Mouse (Mus musculus) central nervous system, embryonic 11.5 days (tissue): Measurements from ENCODE around the gene Pim1. TPM values are rescaled to one million over a fixed set of nuclear protein-coding genes. Genes with fewer than 3 reads are reported as not detected.

Experiments used
- polyA plus RNA-seq: library from polyadenylated mRNA; depleted of rRNA; stranded (reverse); fragments of >200 nt; gene quantifications from 2 replicates; pipeline ENCODE4 v1.2.3, GENCODE M21; 2012; rRNA removed

The Pim1 gene
- polyA plus RNA-seq = 25.9 and 26.0 TPM in 2 replicates

DNA sequence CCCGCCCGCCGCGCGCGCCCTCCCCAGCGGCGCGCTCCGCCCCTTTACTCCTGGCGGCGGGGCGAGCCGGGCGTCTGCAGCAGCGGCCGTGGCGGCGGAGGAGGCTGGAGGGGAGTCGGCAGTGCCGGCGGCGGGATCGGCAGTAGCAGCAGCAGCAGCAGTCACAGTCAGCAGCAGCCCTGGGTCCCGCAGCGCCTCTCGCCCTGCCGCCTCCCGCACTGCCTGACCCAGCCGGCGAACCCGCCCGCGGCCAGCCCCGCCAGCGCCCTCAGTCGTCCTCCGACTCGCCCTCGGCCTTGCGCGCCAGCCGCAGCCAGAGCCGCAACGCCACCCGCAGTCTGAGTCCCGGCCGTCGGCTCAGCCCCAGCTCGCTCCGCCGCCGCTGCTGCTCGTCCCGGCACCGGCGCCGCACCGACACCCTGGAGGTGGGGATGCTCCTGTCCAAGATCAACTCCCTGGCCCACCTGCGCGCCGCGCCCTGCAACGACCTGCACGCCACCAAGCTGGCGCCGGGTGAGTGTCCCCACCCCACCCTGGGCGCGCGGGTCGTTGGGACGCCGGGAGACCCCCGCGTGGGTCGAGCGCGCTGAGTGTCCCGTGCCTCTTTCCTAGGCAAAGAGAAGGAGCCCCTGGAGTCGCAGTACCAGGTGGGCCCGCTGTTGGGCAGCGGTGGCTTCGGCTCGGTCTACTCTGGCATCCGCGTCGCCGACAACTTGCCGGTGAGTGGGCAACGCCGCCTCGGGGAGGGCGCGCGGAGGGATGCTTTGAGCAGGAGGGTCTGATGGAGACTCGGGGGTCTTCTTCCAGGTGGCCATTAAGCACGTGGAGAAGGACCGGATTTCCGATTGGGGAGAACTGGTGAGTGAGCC, at the start of gene Pim1:
Pim1 (plus strand) TSS at position 41 of the 869 bp plus-strand sequence.

Other genes with a start within 250 kb of the Pim1 start
- gene Ppil1, start 226.6 kb upstream of the Pim1 start, polyA plus RNA-seq = 90.1 and 104 TPM in 2 replicates
- 42.1 and 44.6 TPM in 2 replicates for gene BC004004, start 222.0 kb upstream of the Pim1 start, polyA plus RNA-seq
- 1.6 TPM in 2 replicates for gene Pi16, start 173.1 kb upstream of the Pim1 start, polyA plus RNA-seq
- 445 and 478 TPM in 2 replicates for gene Mtch1, start 142.8 kb upstream of the Pim1 start, polyA plus RNA-seq
- 5.7 and 5.8 TPM in 2 replicates for gene Fgd2, start 129.8 kb upstream of the Pim1 start, polyA plus RNA-seq
- not detected in 2 replicates for gene Gm17657, start 58.9 kb downstream of the Pim1 start, polyA plus RNA-seq
- 20.3 and 24.7 TPM in 2 replicates for gene Tbc1d22b, start 59.0 kb downstream of the Pim1 start, polyA plus RNA-seq
- gene Tmem217, start 61.6 kb downstream of the Pim1 start, polyA plus RNA-seq = 0.11 and 0.17 TPM in 2 replicates
- 79.5 and 126 TPM in 2 replicates for gene Rnf8, start 124.0 kb downstream of the Pim1 start, polyA plus RNA-seq
- gene Gm28043, start 124.1 kb downstream of the Pim1 start, polyA plus RNA-seq = 3.2 and 3.5 TPM in 2 replicates
- gene Cmtr1, start 169.8 kb downstream of the Pim1 start, polyA plus RNA-seq = 60.2 and 113 TPM in 2 replicates
- gene Ccdc167, start 226.3 kb downstream of the Pim1 start, polyA plus RNA-seq = 20.0 and 21.8 TPM in 2 replicates